Mouse (Mus musculus) liver (tissue): Measurements from ENCODE around the gene Erc2.
A peak's percentile ranks its signal among the peaks of the same experiment; 100 is the strongest.

Source experiments
- DNase-seq: peaks from one replicate; pipeline ENCODE4 v3.0.0-alpha.2; 2020; ENCODE audit warnings: mixed read lengths

The Erc2 gene

GRCm38 (mm10) chr14:28399897-28400296 lies 777.7 kb downstream of the Erc2 start:
- no peak for DNase-seq

GRCm38 (mm10) chr14:28405277-28405840 lies 783.1 kb downstream of the Erc2 start:
- no peak for DNase-seq

DNA sequence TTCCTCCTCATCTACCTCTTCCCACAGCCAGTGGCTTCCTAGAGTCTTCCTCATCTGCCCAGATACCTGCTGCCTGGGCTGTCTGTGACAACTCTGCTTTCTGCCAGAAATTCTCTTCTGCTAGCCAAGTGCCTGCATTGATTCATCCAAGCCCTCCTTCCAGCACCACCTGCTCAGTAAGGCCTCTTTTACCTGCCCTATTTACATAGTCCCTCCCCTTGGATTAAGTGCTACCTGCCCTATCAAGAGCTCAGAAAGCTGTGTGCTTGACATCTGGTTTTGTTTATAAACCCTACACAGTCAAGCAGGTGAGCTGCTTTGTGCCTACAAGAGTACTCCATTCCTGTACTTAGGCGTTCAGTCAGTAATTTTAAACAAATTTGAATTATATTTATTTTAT lies 787.2 kb downstream of the Erc2 start:
- DNase-seq: no peak

GRCm38 (mm10) chr14:28409796-28410347 lies 787.6 kb downstream of the Erc2 start:
- DNase-seq: no peak

GRCm38 (mm10) chr14:28410789-28411225 lies 788.6 kb downstream of the Erc2 start:
- DNase-seq: peak; percentile 7

GRCm38 (mm10) chr14:28412252-28412995 lies 790.2 kb downstream of the Erc2 start:
- no peak for DNase-seq

- no peak for DNase-seq
Observed at GRCm38 (mm10) chr14:28413516-28413915, 791.3 kb downstream of the Erc2 start.

DNA sequence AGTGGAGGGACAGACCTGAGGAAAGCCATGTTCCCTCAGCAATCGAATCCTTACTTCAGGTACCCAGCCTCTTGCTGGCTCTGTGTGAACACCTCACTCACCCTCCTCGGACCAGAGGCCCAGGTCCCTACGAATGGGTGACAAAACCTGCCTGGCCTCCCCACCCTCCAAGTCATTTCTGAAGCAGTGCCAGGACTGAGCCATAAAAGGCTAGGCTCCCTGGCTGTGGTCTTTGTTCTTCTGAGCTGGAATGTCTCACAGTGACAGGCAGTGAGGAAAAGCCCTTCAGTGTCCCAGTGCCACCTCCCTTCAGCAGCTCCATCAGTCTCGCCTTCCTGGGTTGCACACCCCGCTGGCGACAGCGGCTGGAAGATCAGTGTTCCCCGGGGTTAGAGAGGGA lies 794.8 kb downstream of the Erc2 start:
- DNase-seq: no peak

DNA sequence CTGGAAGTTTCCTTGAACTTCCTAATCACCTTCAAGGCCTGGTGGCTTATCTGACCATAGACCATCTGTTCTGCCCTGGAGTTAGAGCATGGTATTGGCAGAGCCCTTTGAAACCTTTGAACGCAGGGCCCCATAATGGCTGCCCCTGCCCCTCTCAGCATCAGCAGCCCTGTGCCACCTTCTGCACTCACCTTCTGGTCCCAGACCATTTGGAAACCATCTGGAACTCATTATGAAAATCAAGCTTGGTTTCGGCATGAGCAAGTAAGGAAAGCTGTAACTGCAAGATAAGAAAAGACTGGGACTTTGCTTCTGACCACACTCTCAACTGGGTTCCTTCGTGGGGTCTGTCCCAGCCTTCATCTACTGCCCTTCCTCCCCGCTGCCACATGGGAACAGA lies 796.3 kb downstream of the Erc2 start:
- no peak for DNase-seq

- DNase-seq: no peak
Observed at GRCm38 (mm10) chr14:28419188-28419587, 797.0 kb downstream of the Erc2 start.

- DNase-seq: no peak
Observed at GRCm38 (mm10) chr14:28420596-28420995, 798.4 kb downstream of the Erc2 start.

- no peak for DNase-seq
Observed at GRCm38 (mm10) chr14:28426610-28427009, 804.4 kb downstream of the Erc2 start.

DNA sequence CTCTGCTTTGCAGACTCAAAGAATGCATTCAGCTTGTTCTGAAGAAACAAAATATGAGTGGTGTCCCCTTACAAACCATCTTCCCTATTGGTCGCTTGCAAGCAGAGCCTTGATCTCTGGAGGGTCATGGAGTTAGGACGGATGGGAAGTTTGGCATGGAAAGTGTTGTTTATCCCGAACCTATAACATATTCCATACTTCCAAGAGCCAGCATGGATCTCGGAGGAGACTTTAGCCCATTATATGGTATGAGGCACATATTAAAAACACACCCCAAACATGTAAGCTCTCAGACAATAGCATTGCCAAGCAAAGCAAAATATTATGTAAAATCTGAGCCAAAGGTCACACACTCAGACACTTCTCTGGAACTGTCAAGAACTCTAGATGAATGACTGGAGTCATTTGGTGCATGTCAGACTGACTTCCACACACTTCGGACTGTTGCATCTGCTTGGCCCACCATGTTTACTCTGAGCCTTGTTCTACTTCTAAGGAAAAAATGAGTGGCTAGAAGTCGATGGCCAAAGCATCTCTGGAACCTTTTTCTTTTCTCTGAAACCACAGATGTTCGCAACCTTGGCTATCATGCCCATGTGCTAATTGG lies 809.6 kb downstream of the Erc2 start:
- DNase-seq: no peak

DNA sequence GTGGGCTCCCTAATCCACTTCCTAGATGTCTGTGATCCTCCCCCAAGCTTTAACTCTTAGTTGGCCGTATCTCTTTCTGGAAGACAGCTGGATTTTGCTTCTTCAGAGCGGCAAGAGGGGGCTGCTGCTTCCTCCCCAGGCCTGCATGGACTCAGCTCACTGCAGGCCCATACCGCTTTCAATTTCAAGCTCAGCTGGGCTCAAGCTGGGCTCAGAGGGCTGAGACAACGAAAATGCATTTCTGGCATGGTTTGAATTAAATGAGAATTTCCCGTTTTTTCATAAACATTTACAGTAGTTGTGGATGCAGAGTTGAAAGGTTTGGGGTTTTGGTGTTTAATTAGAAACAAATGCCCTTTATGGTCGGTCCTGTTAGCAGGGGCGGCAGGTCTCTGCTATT lies 812.8 kb downstream of the Erc2 start:
- no peak for DNase-seq

DNA sequence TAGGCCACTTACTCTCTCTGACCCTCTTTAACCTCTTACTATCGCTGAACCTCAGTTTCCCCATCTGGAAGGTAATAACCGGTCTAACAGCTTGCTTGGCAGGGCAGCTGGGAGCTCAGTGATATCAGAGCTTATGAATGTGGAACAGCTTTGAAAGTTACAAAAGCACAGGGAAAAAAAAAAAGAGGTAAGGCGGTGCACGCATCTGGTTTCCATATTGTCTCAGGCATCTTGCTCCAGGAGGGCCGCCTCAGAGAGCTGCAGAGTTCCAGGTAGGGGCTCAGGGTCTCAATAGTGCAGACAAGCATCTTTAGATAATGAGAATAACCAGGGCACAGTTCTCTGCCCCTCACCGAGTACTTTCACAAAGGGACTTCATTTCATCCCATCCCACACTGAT lies 816.9 kb downstream of the Erc2 start:
- DNase-seq: no peak

DNA sequence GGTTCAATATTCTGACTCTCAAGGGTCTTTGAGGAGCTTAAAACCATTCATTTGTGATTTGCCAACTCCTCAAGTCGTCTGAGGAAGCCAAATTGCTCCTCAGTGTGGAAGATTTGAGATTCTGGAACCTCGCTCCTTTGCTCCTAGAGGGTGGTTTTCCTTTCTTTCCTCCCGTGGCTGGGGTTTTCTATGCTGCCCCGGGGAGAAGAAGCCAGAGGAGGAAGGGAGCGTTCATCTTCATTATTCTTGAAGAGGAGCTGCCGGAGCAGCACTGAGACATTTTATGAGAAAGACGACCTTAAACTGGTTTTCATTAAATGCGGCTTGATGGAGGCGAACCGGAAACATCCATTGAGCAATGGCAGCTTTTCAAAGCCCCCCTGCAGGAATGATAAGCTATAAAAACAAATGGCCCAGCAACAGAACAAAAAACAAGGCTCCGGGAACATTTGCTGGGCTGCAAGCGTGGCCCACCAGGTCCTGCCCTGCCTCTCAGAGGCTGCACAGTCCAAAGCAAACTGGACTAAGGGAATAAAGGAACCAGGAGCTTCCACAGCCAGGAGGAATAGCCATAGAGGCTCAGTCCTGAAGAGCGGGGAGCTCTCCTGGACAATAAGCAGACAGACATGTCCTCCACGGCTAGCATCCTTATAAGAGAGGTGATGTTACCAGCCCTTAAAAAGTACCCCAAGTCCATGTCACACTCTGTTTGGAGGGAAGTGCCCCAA lies 819.2 kb downstream of the Erc2 start:
- DNase-seq: no peak

GRCm38 (mm10) chr14:28443254-28443944 lies 821.2 kb downstream of the Erc2 start:
- DNase-seq: no peak

GRCm38 (mm10) chr14:28445737-28446136 lies 823.5 kb downstream of the Erc2 start:
- no peak for DNase-seq

- DNase-seq: no peak
Observed at GRCm38 (mm10) chr14:28451771-28452170, 829.5 kb downstream of the Erc2 start.

- no peak for DNase-seq
Observed at GRCm38 (mm10) chr14:28456372-28457076, 834.3 kb downstream of the Erc2 start.

- no peak for DNase-seq
Observed at GRCm38 (mm10) chr14:28457428-28457827, 835.2 kb downstream of the Erc2 start.

DNA sequence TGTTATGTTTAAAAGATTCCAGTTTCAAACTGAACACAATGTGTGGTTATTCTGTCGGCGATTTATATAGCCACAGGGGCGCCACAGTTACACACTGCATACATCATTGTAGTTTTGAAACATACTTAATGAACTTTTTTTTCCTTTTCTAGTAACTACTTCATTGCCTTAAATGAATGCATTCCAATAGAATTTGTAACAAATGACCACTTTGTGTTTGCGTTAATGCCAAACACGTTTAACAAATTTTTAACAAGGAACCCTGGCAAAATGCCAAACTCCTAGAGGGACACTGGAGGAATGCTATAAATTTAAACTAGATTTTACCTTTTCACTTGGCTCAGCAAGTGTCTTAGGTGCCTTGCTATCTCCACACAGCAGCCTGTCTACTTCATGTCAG lies 845.7 kb downstream of the Erc2 start:
- no peak for DNase-seq
